Mouse (Mus musculus): ENCODE measurements around the gene Znrd1as. TPM values are rescaled to one million over a fixed set of nuclear protein-coding genes. Genes with fewer than 3 reads are reported as not detected.
A peak's percentile ranks its signal among the peaks of the same experiment; 100 is the strongest.

Znrd1as gene
- total and polyA plus RNA-seq, 2 experiments from 2014 or later: 2.0 to 2.6 TPM

GRCm38 (mm10) chr17:36949265-36949664 lies 9.1 kb upstream of the Znrd1as start:
- Histone ChIP-seq H3K9ac (no peak overlapping the region), H3K36me3 (ENCODE audit: insufficient read depth) (peaks cover 11% of the 10 kb centered on the region), H3K9me3 (ENCODE audit: low read length) (no peaks in the 10 kb centered on the region), H3K27ac (ENCODE audit: low read depth, low read length) (no peak overlapping the region), H3K4me3 (ENCODE audit: low read depth, low read length) (no peak overlapping the region), H3K27me3 (ENCODE audit: insufficient read depth, low read length) (no peaks in the 10 kb centered on the region), H3K4me1 (ENCODE audit: insufficient read depth) (peaks cover 7% of the 10 kb centered on the region; the same call in 1 of the 2 replicates), H3K4me2 (ENCODE audit: low read depth) (no peak overlapping the region)
- WGBS: 95% methylated on average over 8 of the region's 8 CpGs
- DNase-seq (no peak), ATAC-seq (no peak)
- TF ChIP-seq CTCF (IDR thresholded peaks at IDR 0.05; ENCODE audit: low read depth): no peak

- 2% methylated on average over 36 of the region's 36 CpGs for WGBS
- Histone ChIP-seq H3K27me3 (ENCODE audit: insufficient read depth, low read length) (no peaks in the 10 kb centered on the region), H3K4me2 (ENCODE audit: low read depth) (peak within 1 kb of the TSS; percentile 77), H3K4me1 (ENCODE audit: insufficient read depth) (peaks cover 7% of the 10 kb centered on the region; the same call in 1 of the 2 replicates), H3K9ac (peak within 1 kb of the TSS; percentile 69), H3K4me3 (ENCODE audit: low read depth, low read length) (peak within 1 kb of the TSS; percentile 74), H3K9me3 (ENCODE audit: low read length) (no peaks in the 10 kb centered on the region), H3K27ac (ENCODE audit: low read depth, low read length) (peak within 1 kb of the TSS; percentile 88), H3K36me3 (ENCODE audit: insufficient read depth) (peaks cover 17% of the 10 kb centered on the region)
- no peak for TF ChIP-seq CTCF (IDR thresholded peaks at IDR 0.05; ENCODE audit: low read depth)
- ATAC-seq (peak; percentile 97), DNase-seq (peak; percentile 99)
Observed at GRCm38 (mm10) chr17:36950981-36951947, 7.1 kb upstream of the Znrd1as start, which contains the start of gene Ppp1r11. TSS of gene Ppp1r11 (minus strand) at chr17:36951741.

GRCm38 (mm10) chr17:36952631-36953030 lies 5.8 kb upstream of the Znrd1as start:
- no peak for ATAC-seq
- Histone ChIP-seq H3K4me3 (ENCODE audit: low read depth, low read length) (no peak overlapping the region), H3K4me1 (ENCODE audit: insufficient read depth) (peaks cover 12% of the 10 kb centered on the region), H3K36me3 (ENCODE audit: insufficient read depth) (peaks cover 17% of the 10 kb centered on the region), H3K9me3 (ENCODE audit: low read length) (no peaks in the 10 kb centered on the region), H3K9ac (no peak overlapping the region), H3K4me2 (ENCODE audit: low read depth) (no peak overlapping the region), H3K27me3 (ENCODE audit: insufficient read depth, low read length) (no peaks in the 10 kb centered on the region), H3K27ac (ENCODE audit: low read depth, low read length) (no peak overlapping the region)
- 93% methylated on average over 2 of the region's 2 CpGs for WGBS
- DNase-seq: no peak
- TF ChIP-seq CTCF (IDR thresholded peaks at IDR 0.05; ENCODE audit: low read depth): no peak

- Histone ChIP-seq H3K27ac (ENCODE audit: low read depth, low read length) (no peak overlapping the region), H3K4me3 (ENCODE audit: low read depth, low read length) (no peak overlapping the region), H3K36me3 (ENCODE audit: insufficient read depth) (peaks cover 17% of the 10 kb centered on the region), H3K9me3 (ENCODE audit: low read length) (no peaks in the 10 kb centered on the region), H3K4me1 (ENCODE audit: insufficient read depth) (peaks cover 12% of the 10 kb centered on the region), H3K9ac (no peak overlapping the region), H3K27me3 (ENCODE audit: insufficient read depth, low read length) (no peaks in the 10 kb centered on the region), H3K4me2 (ENCODE audit: low read depth) (no peak overlapping the region)
- DNase-seq (no peak), ATAC-seq (no peak)
- 92% methylated on average over 1 of the region's 1 CpGs for WGBS
- no peak for TF ChIP-seq CTCF (IDR thresholded peaks at IDR 0.05; ENCODE audit: low read depth)
Observed at GRCm38 (mm10) chr17:36953062-36953461, 5.3 kb upstream of the Znrd1as start.

- no peaks in the 10 kb centered on the region for H3K27me3 ChIP-seq (ENCODE audit: insufficient read depth, low read length)
- peak overlapping the region; percentile 69; the same call in 1 of the 2 replicates for H3K27ac ChIP-seq (ENCODE audit: low read depth, low read length)
- peaks cover 6% of the 10 kb centered on the region; the same call in 1 of the 2 replicates for H3K36me3 ChIP-seq (ENCODE audit: insufficient read depth)
- ATAC-seq: no peak
- peak overlapping the region; percentile 68 for H3K4me3 ChIP-seq (ENCODE audit: low read depth, low read length)
- DNase-seq: no peak
- peak overlapping the region; percentile 50 for H3K9ac ChIP-seq
- 12% methylated on average over 12 of the region's 12 CpGs for WGBS
- peaks cover 10% of the 10 kb centered on the region for H3K4me1 ChIP-seq (ENCODE audit: insufficient read depth)
- no peaks in the 10 kb centered on the region for H3K9me3 ChIP-seq (ENCODE audit: low read length)
- TF ChIP-seq CTCF (IDR thresholded peaks at IDR 0.05; ENCODE audit: low read depth): no peak
- H3K4me2 ChIP-seq (ENCODE audit: low read depth): peak overlapping the region; percentile 70
Observed at GRCm38 (mm10) chr17:36958884-36959283, 492 bp downstream of the Znrd1as start.

GRCm38 (mm10) chr17:36961125-36961524 lies 2.7 kb downstream of the Znrd1as start:
- Histone ChIP-seq H3K4me3 (ENCODE audit: low read depth, low read length) (no peak overlapping the region), H3K4me1 (ENCODE audit: insufficient read depth) (peaks cover 10% of the 10 kb centered on the region), H3K27ac (ENCODE audit: low read depth, low read length) (no peak overlapping the region), H3K9ac (no peak overlapping the region), H3K36me3 (ENCODE audit: insufficient read depth) (no peaks in the 10 kb centered on the region), H3K27me3 (ENCODE audit: insufficient read depth, low read length) (no peaks in the 10 kb centered on the region), H3K9me3 (ENCODE audit: low read length) (no peaks in the 10 kb centered on the region), H3K4me2 (ENCODE audit: low read depth) (no peak overlapping the region)
- DNase-seq: no peak
- WGBS: 84% methylated on average over 1 of the region's 1 CpGs
- TF ChIP-seq CTCF (IDR thresholded peaks at IDR 0.05; ENCODE audit: low read depth): no peak
- no peak for ATAC-seq

- WGBS: 82% methylated on average over 1 of the region's 1 CpGs
- no peak for DNase-seq
- H3K4me3 ChIP-seq (ENCODE audit: low read depth, low read length): no peak overlapping the region
- H3K27me3 ChIP-seq (ENCODE audit: insufficient read depth, low read length): no peaks in the 10 kb centered on the region
- no peaks in the 10 kb centered on the region for H3K36me3 ChIP-seq (ENCODE audit: insufficient read depth)
- H3K9ac ChIP-seq: no peak overlapping the region
- TF ChIP-seq CTCF (IDR thresholded peaks at IDR 0.05; ENCODE audit: low read depth): no peak
- H3K27ac ChIP-seq (ENCODE audit: low read depth, low read length): no peak overlapping the region
- H3K4me2 ChIP-seq (ENCODE audit: low read depth): no peak overlapping the region
- H3K9me3 ChIP-seq (ENCODE audit: low read length): no peaks in the 10 kb centered on the region
- ATAC-seq: no peak
- no peaks in the 10 kb centered on the region for H3K4me1 ChIP-seq (ENCODE audit: insufficient read depth)
Observed at GRCm38 (mm10) chr17:36966875-36967274, 8.5 kb downstream of the Znrd1as start.
